Mouse (Mus musculus) heart, adult 8-10 months (tissue): Measurements from ENCODE around the gene Spty2d1. TPM values are rescaled to one million over a fixed set of nuclear protein-coding genes. Genes with fewer than 3 reads are reported as not detected.
A peak's percentile ranks its signal among the peaks of the same experiment; 100 is the strongest.

Experiments
- DNase-seq: peaks from one replicate; pipeline ENCODE4 v3.0.0; 2022; ENCODE audit warnings: low spot score
- total RNA-seq, 4 experiments: library from RNA; stranded (reverse); gene quantifications; 2 replicates each; pipeline ENCODE4 v1.2.4; 2022

Gene Spty2d1
- total RNA-seq, 4 experiments from 2014 or later = 5.7 to 6.4 (median 6.2) TPM

- peak; percentile 36 for DNase-seq
Measured at GRCm38 (mm10) chr7:47022482-47022881, 14.3 kb upstream of the Spty2d1 start.

GRCm38 (mm10) chr7:47020956-47021355, 12.7 kb upstream of the Spty2d1 start:
- DNase-seq = no peak

DNA sequence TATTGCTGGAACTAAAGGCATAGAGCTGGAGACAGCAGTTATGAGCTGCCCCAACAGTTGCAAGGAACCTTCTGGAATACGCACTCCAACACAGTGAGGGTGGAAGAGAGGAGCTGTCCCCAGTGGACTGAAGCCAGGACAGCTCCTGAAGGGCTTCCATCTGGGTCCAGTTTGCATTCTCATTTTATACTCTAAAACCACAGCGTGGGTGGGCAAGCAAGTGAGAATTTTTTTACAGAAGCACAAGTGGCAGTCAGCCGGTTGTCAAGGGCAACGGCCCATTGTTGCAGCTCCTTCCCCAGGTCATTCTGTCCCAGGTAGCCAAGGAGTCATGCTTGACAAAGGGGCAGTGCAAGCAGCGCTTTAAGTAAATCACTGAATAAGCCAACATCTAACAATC, 11.4 kb upstream of the Spty2d1 start:
- no peak for DNase-seq

GRCm38 (mm10) chr7:47017146-47017545, 8.9 kb upstream of the Spty2d1 start:
- no peak for DNase-seq

GRCm38 (mm10) chr7:47016602-47017001, 8.4 kb upstream of the Spty2d1 start:
- no peak for DNase-seq

DNA sequence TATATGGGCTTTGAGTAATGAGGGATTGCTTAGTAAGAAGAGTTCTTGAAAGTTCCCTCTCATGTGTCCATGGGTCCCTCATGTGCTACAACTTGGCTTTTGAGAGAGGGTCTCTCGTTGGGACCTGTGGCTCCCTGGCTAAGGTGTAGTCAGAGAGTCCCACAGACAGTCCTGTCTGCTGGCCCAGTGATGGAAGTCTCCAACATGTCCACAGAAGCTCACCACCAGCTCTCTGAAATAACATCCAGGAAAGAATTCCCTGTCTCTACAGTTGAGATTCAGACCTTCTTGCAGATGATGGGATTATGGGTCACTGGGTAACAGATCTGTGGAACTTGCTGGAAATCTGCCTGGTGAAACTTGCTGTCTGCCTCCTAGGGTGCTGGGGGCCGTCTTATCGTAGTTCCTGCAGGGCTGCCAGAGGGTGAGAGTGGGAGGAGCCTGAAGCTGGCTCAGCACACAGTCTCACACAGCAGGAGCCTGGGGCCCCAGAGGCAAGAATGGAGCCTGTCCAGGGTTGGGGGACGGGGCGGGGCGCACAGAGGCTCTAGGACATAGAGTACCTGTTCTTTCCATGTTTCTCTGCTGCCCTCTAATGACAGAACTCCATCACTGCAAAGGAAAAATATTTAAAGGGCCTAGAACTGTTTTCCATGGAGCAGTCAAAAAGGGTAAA, 7.3 kb upstream of the Spty2d1 start:
- peak; percentile 93 for DNase-seq

DNA sequence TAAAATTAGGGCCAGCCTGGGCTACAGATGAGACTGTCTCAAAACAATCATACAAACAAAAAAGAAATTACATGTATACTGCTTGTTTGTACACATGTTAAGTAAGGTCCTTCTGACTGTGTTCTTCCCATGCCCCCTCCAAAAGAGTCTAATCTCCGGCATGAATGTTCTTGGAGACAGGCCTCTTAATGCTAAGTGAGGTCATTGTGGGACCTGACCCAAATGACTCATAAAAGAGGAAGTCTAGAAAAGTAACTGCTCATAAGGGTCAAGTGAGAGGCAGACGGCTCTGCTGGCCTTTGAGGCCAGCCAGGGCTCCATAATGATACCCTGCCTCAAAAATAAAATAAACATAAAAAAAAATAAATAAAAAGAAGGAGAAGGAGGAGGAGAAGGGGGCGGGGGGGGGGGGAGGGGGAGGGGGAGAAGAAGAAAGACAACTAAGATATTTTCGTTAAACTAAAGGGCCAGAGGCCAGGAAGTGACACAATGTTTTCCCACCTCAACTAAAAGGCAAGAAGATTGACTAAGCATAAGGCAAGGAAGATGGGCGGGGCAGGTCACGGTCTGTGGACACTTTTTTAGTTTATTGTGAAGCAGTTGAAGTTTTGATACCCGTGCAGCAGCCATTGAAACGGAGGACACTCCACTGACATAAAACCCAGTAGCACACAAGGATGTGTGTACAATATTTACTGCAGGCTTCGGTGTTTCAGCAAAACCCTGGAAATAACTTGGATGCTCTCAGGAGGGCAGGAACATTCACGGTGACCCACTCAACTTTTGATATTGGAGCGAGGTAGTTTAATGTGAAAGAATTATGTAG, 6.6 kb upstream of the Spty2d1 start:
- peak; percentile 91 for DNase-seq

DNA sequence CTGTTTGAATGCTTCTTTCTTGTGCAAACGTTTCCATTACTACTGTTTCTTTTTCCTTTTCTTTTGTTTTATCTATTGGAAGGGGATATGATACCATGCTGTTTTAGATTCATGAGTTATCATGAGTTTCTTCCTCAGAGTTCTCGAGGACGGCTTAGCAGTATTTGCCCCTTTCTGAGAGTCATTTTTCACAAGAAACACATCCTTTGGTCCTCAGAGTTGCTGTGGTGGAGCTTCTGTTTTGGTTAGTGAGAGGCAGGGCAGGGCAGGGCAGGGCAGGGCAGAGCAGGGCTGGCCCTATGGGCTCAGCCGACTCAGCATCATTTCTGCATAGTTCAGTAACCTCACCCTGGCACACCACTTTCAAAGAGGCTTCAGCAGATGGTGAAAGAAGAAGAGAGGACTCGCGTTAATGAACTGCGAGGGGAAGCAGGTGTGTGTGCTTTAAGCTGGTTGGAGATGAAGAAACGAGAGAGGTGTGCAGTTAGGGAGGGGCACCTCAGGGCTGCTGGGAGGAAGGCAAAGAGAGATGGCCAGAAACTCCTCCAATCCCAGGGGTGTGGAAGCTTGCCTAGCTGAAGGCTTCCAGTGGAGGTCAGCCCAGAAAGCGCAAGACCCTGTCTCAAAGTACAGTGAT, 5.0 kb upstream of the Spty2d1 start:
- DNase-seq = no peak

- DNase-seq = no peak
Measured at GRCm38 (mm10) chr7:47007818-47008167, 418 bp downstream of the Spty2d1 start.

GRCm38 (mm10) chr7:47007109-47007780, 966 bp downstream of the Spty2d1 start:
- no peak for DNase-seq

DNA sequence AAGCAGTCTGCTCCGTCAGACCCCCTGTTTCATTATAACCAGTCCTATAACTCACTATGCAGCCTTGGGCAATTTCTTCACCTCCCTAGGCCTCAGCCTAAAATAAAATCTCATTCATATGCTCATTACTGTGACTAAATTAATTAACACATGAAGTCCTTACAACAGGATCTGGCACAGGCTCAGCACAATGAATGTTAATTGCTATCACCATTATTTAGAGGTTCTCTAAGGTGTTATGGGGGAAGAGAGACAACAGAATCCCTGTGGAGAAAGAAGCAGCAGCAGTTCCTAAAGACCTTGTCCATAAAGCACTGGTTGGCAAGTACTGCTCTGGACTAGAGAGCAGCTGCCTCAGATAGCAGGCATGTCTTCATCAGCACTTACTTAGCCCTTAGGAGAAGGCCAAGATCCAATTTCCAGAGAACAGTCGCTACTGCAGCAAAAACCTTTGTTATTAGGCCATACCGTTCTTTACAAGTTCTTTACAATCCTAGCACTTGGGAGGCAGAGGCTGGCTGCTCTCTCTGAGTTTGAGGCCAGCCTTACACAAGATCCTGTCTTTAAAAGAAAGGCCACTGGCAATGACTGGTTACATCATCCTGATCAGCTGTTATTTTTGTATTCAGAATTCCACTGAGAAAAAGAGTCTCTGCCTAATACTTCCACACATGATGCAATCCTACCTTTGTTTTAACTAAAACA, 4.6 kb downstream of the Spty2d1 start:
- DNase-seq = no peak

DNA sequence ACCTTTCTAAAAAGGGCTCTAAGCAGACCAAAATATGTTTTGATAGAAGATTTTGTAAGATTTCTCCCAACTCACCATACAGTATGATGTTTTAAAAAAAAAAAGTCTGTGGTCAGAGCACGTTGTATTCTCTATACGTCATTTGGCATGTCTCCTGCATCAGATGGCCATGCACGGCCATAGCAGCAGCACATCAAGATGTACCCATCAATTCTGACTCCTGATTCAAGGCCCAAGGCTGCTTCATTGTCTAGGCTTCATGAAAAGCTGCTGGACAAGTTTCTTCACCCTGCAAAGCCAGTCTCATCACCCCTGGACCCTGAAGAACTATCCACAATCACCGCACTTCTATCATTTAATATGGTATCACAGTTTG, 6.3 kb downstream of the Spty2d1 start:
- DNase-seq = no peak

- DNase-seq = no peak
Measured at GRCm38 (mm10) chr7:47001125-47001899, 6.9 kb downstream of the Spty2d1 start.

DNA sequence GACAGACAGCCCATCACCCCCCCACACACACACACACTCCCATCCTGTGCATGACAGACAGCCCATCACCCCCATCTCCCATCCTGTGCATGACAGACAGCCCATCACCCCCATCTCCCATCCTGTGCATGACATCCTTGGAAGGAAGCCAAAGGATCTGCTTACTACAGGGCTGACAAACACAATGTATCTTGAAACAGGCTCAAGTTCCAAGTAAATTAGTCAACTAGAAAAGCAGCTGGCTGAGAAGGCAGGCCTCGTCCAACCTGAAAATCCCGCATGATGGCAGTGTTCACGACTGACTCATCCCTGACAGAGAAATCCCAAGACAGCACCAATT, 7.6 kb downstream of the Spty2d1 start:
- DNase-seq = peak; percentile 32

DNA sequence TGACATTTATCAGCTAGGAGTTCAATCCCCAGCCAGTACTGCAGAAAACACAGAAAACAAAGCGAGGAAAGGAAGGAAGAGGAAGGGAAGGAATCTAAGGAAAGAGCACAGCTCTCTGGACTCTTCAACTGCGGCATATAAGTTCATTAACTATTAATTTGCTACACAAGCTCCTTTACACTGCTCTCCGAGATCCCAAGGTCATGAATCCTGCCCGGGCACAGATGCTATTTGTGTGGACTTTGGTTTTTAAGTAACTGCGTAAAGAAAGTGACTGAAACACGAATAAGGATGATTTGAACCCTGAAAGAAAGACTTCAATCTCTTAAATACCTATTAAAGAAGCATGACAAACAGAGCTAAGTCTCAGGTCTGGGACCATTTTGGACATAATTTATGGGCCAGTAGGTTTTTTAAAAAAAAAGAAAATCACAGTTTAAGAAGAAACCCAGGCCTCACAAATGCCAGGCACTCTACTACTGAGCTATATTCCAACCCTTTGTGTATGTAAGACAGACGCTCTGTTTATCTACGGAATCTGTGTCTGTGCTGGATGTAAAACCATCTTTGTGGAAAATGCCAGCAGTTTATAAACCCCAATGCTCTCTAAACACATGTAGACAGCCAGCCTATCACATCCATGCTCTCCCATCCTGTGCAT, 8.1 kb downstream of the Spty2d1 start:
- no peak for DNase-seq

DNA sequence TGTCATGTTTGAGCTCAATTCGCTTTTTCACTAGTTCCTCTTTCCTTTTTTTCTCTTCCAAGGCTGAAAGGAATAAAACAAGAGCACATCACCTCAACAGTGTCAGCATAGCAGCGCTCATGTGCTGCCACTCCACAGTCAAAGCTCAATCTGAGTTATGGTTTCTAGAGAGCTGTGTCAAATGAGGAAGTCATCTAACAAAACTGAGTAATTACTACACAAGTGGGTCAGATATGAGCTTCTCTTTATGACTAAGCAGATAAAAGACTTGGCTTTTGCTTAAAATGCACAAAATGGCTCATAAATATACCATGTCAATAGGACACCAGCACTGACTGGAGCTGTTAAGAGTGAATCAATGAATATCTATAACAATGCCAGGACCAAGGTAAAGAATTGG, 9.3 kb downstream of the Spty2d1 start:
- DNase-seq = no peak

DNA sequence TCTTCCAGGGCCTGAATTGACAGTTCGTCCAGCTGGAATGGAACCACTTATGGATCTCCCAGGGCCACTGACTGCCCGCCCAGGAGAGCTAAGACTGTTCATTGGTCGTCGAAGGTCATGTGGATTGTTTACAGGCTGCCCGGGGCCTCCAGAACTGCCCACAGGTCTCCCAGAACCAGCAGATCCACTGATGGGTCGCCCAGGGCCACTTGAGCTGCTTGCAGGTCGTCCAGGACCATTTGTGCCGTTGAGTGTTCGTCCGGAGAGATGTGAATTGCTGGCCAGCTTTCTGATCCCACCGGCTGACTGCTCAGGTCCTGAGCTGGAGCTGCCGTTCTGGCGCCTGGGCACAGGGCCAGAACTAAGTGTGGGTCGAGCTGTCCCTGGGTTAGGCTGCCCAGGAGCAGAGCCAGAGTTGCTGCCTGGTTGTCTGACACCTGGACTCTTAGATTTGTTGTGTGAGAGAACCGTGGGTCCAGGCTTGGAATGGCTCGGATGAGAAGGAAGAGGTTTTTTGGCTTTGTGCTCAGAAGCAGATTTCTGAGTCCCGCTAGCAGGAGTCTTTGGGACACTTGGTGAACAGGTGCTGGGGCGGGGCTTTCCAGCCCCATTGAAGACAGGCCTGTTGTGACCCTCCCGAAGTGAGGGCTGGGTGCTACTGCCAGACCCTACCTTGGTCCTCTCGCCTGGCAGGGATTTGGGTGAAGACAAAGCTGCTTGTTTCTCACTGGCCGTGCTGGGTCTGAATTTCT, 10.4 kb downstream of the Spty2d1 start:
- DNase-seq = peak; percentile 24

DNA sequence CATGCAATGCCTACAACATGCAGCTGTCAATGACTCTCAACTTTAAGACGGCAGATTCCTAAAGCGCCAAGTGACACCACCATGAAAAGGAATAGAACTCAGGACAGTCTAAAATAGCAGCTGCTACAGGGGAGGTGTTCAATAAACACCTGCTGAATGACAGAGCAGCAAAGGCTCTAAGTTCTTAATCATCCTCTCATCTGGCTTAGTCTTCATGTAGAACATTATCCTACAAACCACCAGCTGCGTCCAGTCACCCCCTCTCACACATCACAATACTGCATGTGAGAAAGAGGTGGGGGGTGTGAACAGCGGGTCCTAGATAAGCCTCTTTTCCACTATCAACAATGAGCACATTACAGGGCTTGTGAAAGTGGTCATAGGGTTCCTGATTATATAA, 11.2 kb downstream of the Spty2d1 start:
- no peak for DNase-seq

DNA sequence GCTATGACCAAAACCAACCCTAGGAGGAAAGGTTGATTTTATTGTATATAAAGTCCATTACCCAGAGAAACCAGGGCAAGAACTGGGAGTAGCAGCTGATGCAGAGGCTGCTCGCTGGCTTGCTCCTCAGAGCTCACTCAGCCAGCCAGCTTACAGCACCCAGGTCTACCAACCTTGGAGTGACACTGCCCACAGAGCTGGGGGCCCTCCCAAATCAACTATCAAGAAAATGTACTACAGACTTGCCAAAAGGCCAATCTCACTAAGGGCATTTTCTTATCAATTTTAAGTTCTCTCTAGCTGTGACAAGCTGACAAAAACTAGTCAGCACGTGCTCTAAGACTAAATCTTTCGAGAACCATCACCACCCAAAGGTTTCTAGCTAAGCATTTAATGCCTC, 12.7 kb downstream of the Spty2d1 start:
- DNase-seq = no peak

- no peak for DNase-seq
Measured at GRCm38 (mm10) chr7:46993079-46993478, 15.1 kb downstream of the Spty2d1 start.
